Mouse (Mus musculus) embryonic fibroblast, embryonic 13.5 days (primary cell): Measurements from ENCODE around the gene Fbxw4.

Experiments used
- CTCF ChIP-seq: IDR thresholded peaks from 2 replicates; pipeline ENCODE4 v1.5.1; 2011; ENCODE audit warnings: mild to moderate bottlenecking, control low read depth, low read length, moderate library complexity, borderline replicate concordance; ENCODE audit not compliant: insufficient read depth
- POLR2A ChIP-seq: IDR thresholded peaks from 2 replicates; pipeline ENCODE4 v1.6.1; 2011; ENCODE audit warnings: low read depth, mild to moderate bottlenecking, control low read depth, low read length, moderate library complexity

GRCm38 (mm10) chr19:45655870-45656269 lies 4.2 kb downstream of the Fbxw4 start:
- no peak for TF ChIP-seq CTCF
- TF ChIP-seq POLR2A, result no peak
